Mouse (Mus musculus) 3T3-L1 (cell line): ENCODE results near the gene Rundc3a.

Source experiments
- DNase-seq: peaks from one replicate; pipeline ENCODE4 v3.0.0-alpha.2; 2015; ENCODE audit warnings: low read depth, low spot score

Gene Rundc3a

GRCm38 (mm10) chr11:102448327-102448726, 55.1 kb downstream of the Rundc3a start:
- no peak for DNase-seq

- DNase-seq: no peak
Observed at GRCm38 (mm10) chr11:102449043-102450008, 56.1 kb downstream of the Rundc3a start.
